Mouse (Mus musculus): Measurements from ENCODE around the gene Dhx16.

The Dhx16 gene

GRCm38 (mm10) chr17:35861198-35861857, 18.3 kb upstream of the Dhx16 start, which contains the start of gene Nrm:
Nrm (plus strand) TSS chr17:35861318.
- DNase-seq, result peak; percentile 95

GRCm38 (mm10) chr17:35864832-35865353, 14.7 kb upstream of the Dhx16 start:
- DNase-seq, result no peak

GRCm38 (mm10) chr17:35865481-35866280, 13.9 kb upstream of the Dhx16 start, which contains the start of gene Ppp1r18:
Ppp1r18 (plus strand) TSS chr17:35865593.
- peak; percentile 41 for DNase-seq

GRCm38 (mm10) chr17:35866281-35866831, 13.3 kb upstream of the Dhx16 start:
- DNase-seq, result peak; percentile 52

GRCm38 (mm10) chr17:35866911-35867890, 12.4 kb upstream of the Dhx16 start:
- no peak for DNase-seq

- no peak for DNase-seq
These were observed 11.3 kb upstream of the Dhx16 start for GRCm38 (mm10) chr17:35868165-35868820.

GRCm38 (mm10) chr17:35868961-35869345, 10.7 kb upstream of the Dhx16 start:
- no peak for DNase-seq

GRCm38 (mm10) chr17:35869346-35870067, 10.1 kb upstream of the Dhx16 start:
- no peak for DNase-seq

- peak; percentile 35 for DNase-seq
These were observed 9.3 kb upstream of the Dhx16 start for GRCm38 (mm10) chr17:35870151-35870883.

GRCm38 (mm10) chr17:35870884-35871696, 8.5 kb upstream of the Dhx16 start:
- no peak for DNase-seq

GRCm38 (mm10) chr17:35873774-35874519, 5.7 kb upstream of the Dhx16 start:
- peak; percentile 85 for DNase-seq

- peak; percentile 68 for DNase-seq
These were observed 4.9 kb upstream of the Dhx16 start for GRCm38 (mm10) chr17:35874721-35875120.

GRCm38 (mm10) chr17:35882924-35883323, 3.3 kb downstream of the Dhx16 start:
- DNase-seq, result no peak

GRCm38 (mm10) chr17:35883777-35884176, 4.2 kb downstream of the Dhx16 start:
- no peak for DNase-seq

- no peak for DNase-seq
These were observed 8.1 kb downstream of the Dhx16 start for GRCm38 (mm10) chr17:35887725-35888124.

- DNase-seq, result peak; percentile 93
These were observed 17.4 kb downstream of the Dhx16 start, which contains the start of gene 2310061I04Rik for GRCm38 (mm10) chr17:35896781-35897643. 2310061I04Rik (minus strand) TSS chr17:35897431.
